In the genomic region with DNA sequence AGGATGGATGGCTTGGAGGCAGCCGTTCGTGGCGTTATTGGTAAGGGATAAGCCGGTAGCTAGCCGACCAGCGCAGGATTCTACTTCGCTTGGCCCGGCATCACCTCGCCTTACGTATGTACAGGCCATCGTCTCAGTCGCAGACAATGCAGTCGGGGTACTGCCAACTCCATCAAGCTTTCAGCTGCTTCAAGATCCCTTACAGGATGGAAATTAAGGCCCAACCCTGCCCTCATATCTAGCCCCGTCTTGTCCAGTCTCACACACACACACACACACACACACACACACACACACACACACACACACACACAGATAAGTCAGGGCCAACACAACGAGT, we compare ENCODE assay signal across 8 mouse cellular contexts. TPM values are rescaled to one million over a fixed set of nuclear protein-coding genes. Genes with fewer than 3 reads are reported as not detected.
DNase-seq lines count a peak whose midpoint lies in the region; ATAC-seq and TF ChIP-seq lines count a peak whose summit lies in the region.

No protein-coding gene starts in this region.

- no peaks in the 10 kb centered on the region for H3K9me3 ChIP-seq in heart, embryonic 15.5 days (replicated peaks)
- H3K9me3 ChIP-seq in G1E (replicated peaks), result no peaks in the 10 kb centered on the region
- H3K9me3 ChIP-seq in forebrain, postnatal 0 days (ENCODE audit: low read length), result no peaks in the 10 kb centered on the region

- peak overlapping the region; percentile 77 for H3K4me2 ChIP-seq in heart, embryonic 15.5 days
- H3K4me2 ChIP-seq in forebrain, postnatal 0 days (ENCODE audit: low read depth), result peak overlapping the region; percentile 67

- no peak for DNase-seq in heart, adult 8-10 months (ENCODE audit: low spot score)
- no peak for DNase-seq in G1E (ENCODE audit: low spot score)
- no peak for DNase-seq in forebrain, postnatal 0 days
- DNase-seq in frontal cortex, postnatal 14 days (ENCODE audit: low spot score in 2 of 2), result no peak
- DNase-seq in right cerebral cortex, postnatal 25 days, result no peak
- no peak for DNase-seq in adrenal gland, adult (ENCODE audit: inconsistent age in 2 of 2, low spot score in 1 of 2)

- H3K27me3 ChIP-seq in heart, embryonic 15.5 days, result no peaks in the 10 kb centered on the region
- H3K27me3 ChIP-seq in G1E (ENCODE audit: insufficient read depth, low read length), result no peaks in the 10 kb centered on the region; the same call in 1 of the 2 replicates
- no peaks in the 10 kb centered on the region for H3K27me3 ChIP-seq in forebrain, postnatal 0 days (ENCODE audit: insufficient read depth, low read length)

- peak overlapping the region; percentile 67 for H3K9ac ChIP-seq in heart, embryonic 15.5 days
- H3K9ac ChIP-seq in forebrain, postnatal 0 days, result peak overlapping the region; percentile 57

- H3K36me3 ChIP-seq in heart, embryonic 15.5 days, result no peaks in the 10 kb centered on the region
- H3K36me3 ChIP-seq in G1E (replicated peaks) (no peaks in the 10 kb centered on the region), macrophage (ENCODE audit: inconsistent target) (no peaks in the 10 kb centered on the region)
- no peaks in the 10 kb centered on the region for H3K36me3 ChIP-seq in forebrain, postnatal 0 days (ENCODE audit: insufficient read depth)

- H3K27ac ChIP-seq in heart, embryonic 15.5 days, result peak overlapping the region; percentile 95
- 0 out of 2 replicates have a peak overlapping the region, but pooled peaks have one; percentile 57 for H3K27ac ChIP-seq in forebrain, postnatal 0 days (ENCODE audit: low read depth, low read length)
- peak overlapping the region; percentile 54 for H3K27ac ChIP-seq in macrophage

- no peaks in the 10 kb centered on the region for H3K79me2 ChIP-seq in macrophage (ENCODE audit: inconsistent target)

- peaks cover 16% of the 10 kb centered on the region for H3K4me1 ChIP-seq in heart, embryonic 15.5 days (replicated peaks)
- H3K4me1 ChIP-seq in G1E (ENCODE audit: insufficient read depth, low read depth, low read length), result peaks cover 25% of the 10 kb centered on the region
- no peaks in the 10 kb centered on the region for H3K4me1 ChIP-seq in forebrain, postnatal 0 days (ENCODE audit: insufficient read depth)

- WGBS in heart, embryonic 15.5 days, result 2% methylated on average over 15 of the region's 15 CpGs
- 2% methylated on average over 15 of the region's 15 CpGs for WGBS in forebrain, postnatal 0 days
- 5% methylated on average over 15 of the region's 15 CpGs for WGBS in macrophage (ENCODE audit: missing documents)

- ATAC-seq in heart, embryonic 15.5 days (replicated peaks; ENCODE audit: insufficient number of reproducible peaks, insufficient read depth, low FRiP score, low read depth), result no peak
- no peak for ATAC-seq in G1E (ENCODE audit: extremely low read depth, insufficient number of reproducible peaks, low FRiP score, poor library complexity, severe bottlenecking)
- ATAC-seq in forebrain, postnatal 0 days, result no peak

- H3K4me3 ChIP-seq in heart, embryonic 15.5 days, result peak overlapping the region; percentile 74
- H3K4me3 ChIP-seq in G1E (ENCODE audit: low read depth, low read length), result peak overlapping the region; percentile 75
- peak overlapping the region; percentile 42 for H3K4me3 ChIP-seq in forebrain, postnatal 0 days (ENCODE audit: low read depth, low read length)
- peak overlapping the region; percentile 59 for H3K4me3 ChIP-seq in macrophage (ENCODE audit: inconsistent target)

- no peak for TF ChIP-seq CTCF in G1E (IDR thresholded peaks at IDR 0.05; ENCODE audit: low read depth, low read length)
- no peak for TF ChIP-seq CTCF in forebrain, postnatal 0 days (IDR thresholded peaks at IDR 0.05; ENCODE audit: low read depth)

RNA-seq across cellular contexts. Expression of gene Ptdss2, which starts 1.3 kb away (rescaled TPM):
- polyA plus RNA-seq in heart, embryonic 15.5 days (2015; fragmentation: Nextera tagmentation; extraction: Ambion mirVana), result 51.9 and 56.5 TPM in 2 replicates
- total RNA-seq in heart, adult 8-10 months (2022), result 10 to 100 TPM; 28.0 to 35.8 (median 29.7) TPM
- total RNA-seq in G1E (2014; fragmentation: Nextera tagmentation) (10.2 and 43.3 TPM in 2 replicates), G1E (2017) (3.9 and 4.5 TPM in 2 replicates)
- polyA plus RNA-seq in G1E (2012) (29.4 and 45.3 TPM in 2 replicates), macrophage (2018) (12.0 to 19.0 TPM (median 15.6 TPM) in 3 replicates)
- 24.5 and 24.9 TPM in 2 replicates for total RNA-seq in forebrain, postnatal 0 days (2014; rRNA removed)
- polyA plus RNA-seq in forebrain, postnatal 0 days (2015; fragmentation: Nextera tagmentation; extraction: Ambion mirVana), result 70.5 and 78.3 TPM in 2 replicates
- 10 to 100 TPM in 22 of 26 experiments, 1 to 10 TPM in 4; 4.0 to 48.9 (median 22.9) TPM for total RNA-seq in macrophage (2018; cell fraction: chromatin; rRNA removed)
- total RNA-seq in macrophage (2018; cell fraction: cytosol; rRNA removed), result 10 to 100 TPM in 25 of 26 experiments, 1 to 10 TPM in 1; 8.6 to 20.0 (median 16.0) TPM
- 10 to 100 TPM; 10.5 to 39.6 (median 23.0) TPM for total RNA-seq in macrophage (2018; cell fraction: nucleus; rRNA removed)

RNA-seq across cellular contexts. Expression of gene Ano9, which starts 5.9 kb away (rescaled TPM):
- polyA plus RNA-seq in heart, embryonic 15.5 days (2015; fragmentation: Nextera tagmentation; extraction: Ambion mirVana), result 0.16 and 0.82 TPM in 2 replicates
- total RNA-seq in heart, adult 8-10 months (2022), result under 1 TPM in 3 of 4 experiments, not detected in 1; 0.08 to 0.41 (median 0.14) TPM
- total RNA-seq in G1E (2014; fragmentation: Nextera tagmentation), result 0.23 TPM in 1 of 2 replicates, not detected in the other
- 0.06 and 1.7 TPM in 2 replicates for total RNA-seq in G1E (2017)
- not detected in 2 replicates for polyA plus RNA-seq in G1E (2012)
- 0.08 and 0.43 TPM in 2 replicates for total RNA-seq in forebrain, postnatal 0 days (2014; rRNA removed)
- polyA plus RNA-seq in forebrain, postnatal 0 days (2015; fragmentation: Nextera tagmentation; extraction: Ambion mirVana), result 0.05 and 0.20 TPM in 2 replicates
- not detected for total RNA-seq in macrophage (2018; cell fraction: chromatin; rRNA removed)
- total RNA-seq in macrophage (2018; cell fraction: cytosol; rRNA removed), result not detected
- total RNA-seq in macrophage (2018; cell fraction: nucleus; rRNA removed), result not detected
- polyA plus RNA-seq in macrophage (2018), result not detected in 3 replicates

RNA-seq across cellular contexts. Expression of gene Sigirr, which starts 23.1 kb away (rescaled TPM):
- polyA plus RNA-seq in heart, embryonic 15.5 days (2015; fragmentation: Nextera tagmentation; extraction: Ambion mirVana), result 3.6 and 5.6 TPM in 2 replicates
- 1 to 10 TPM; 4.8 to 6.5 (median 5.6) TPM for total RNA-seq in heart, adult 8-10 months (2022)
- total RNA-seq in G1E (2014; fragmentation: Nextera tagmentation) (2.9 and 6.7 TPM in 2 replicates), G1E (2017) (6.1 and 8.6 TPM in 2 replicates)
- polyA plus RNA-seq in G1E (2012) (6.2 and 6.9 TPM in 2 replicates), macrophage (2018) (0.50 to 2.0 TPM (median 0.58 TPM) in 3 replicates)
- total RNA-seq in forebrain, postnatal 0 days (2014; rRNA removed), result 2.9 TPM in 2 replicates
- 2.4 and 2.7 TPM in 2 replicates for polyA plus RNA-seq in forebrain, postnatal 0 days (2015; fragmentation: Nextera tagmentation; extraction: Ambion mirVana)
- total RNA-seq in macrophage (2018; cell fraction: chromatin; rRNA removed), result 1 to 10 TPM in 13 of 26 experiments, under 1 TPM in 4, not detected in 9; 0.34 to 3.5 (median 1.6) TPM
- 1 to 10 TPM in 21 of 26 experiments, under 1 TPM in 5; 0.69 to 2.7 (median 1.4) TPM for total RNA-seq in macrophage (2018; cell fraction: cytosol; rRNA removed)
- total RNA-seq in macrophage (2018; cell fraction: nucleus; rRNA removed), result 1 to 10 TPM in 15 of 26 experiments, under 1 TPM in 8, not detected in 3; 0.48 to 4.2 (median 1.3) TPM

RNA-seq across cellular contexts. Expression of gene Pkp3, which starts 45.5 kb away (rescaled TPM):
- polyA plus RNA-seq in heart, embryonic 15.5 days (2015; fragmentation: Nextera tagmentation; extraction: Ambion mirVana), result 0.97 and 5.9 TPM in 2 replicates
- under 1 TPM; 0.19 to 0.35 (median 0.27) TPM for total RNA-seq in heart, adult 8-10 months (2022)
- total RNA-seq in G1E (2014; fragmentation: Nextera tagmentation) (not detected in 2 replicates), G1E (2017) (not detected in 2 replicates)
- polyA plus RNA-seq in G1E (2012) (not detected in 2 replicates), macrophage (2018) (not detected in 3 replicates)
- not detected in 2 replicates for total RNA-seq in forebrain, postnatal 0 days (2014; rRNA removed)
- 0.08 TPM in 1 of 2 replicates, not detected in the other for polyA plus RNA-seq in forebrain, postnatal 0 days (2015; fragmentation: Nextera tagmentation; extraction: Ambion mirVana)
- not detected for total RNA-seq in macrophage (2018; cell fraction: chromatin; rRNA removed)
- under 1 TPM; 0.17 to 0.51 (median 0.26) TPM for total RNA-seq in macrophage (2018; cell fraction: cytosol; rRNA removed)
- under 1 TPM in 1 of 26 experiments, not detected in 25; 0.66 TPM for total RNA-seq in macrophage (2018; cell fraction: nucleus; rRNA removed)

RNA-seq across cellular contexts. Expression of gene Rnh1, which starts 49.2 kb away (rescaled TPM):
- 86.6 and 111 TPM in 2 replicates for polyA plus RNA-seq in heart, embryonic 15.5 days (2015; fragmentation: Nextera tagmentation; extraction: Ambion mirVana)
- 10 to 100 TPM; 71.3 to 75.2 (median 72.9) TPM for total RNA-seq in heart, adult 8-10 months (2022)
- total RNA-seq in G1E (2014; fragmentation: Nextera tagmentation) (14.7 and 16.3 TPM in 2 replicates), G1E (2017) (40.6 and 51.8 TPM in 2 replicates)
- polyA plus RNA-seq in G1E (2012) (3.0 and 12.6 TPM in 2 replicates), macrophage (2018) (93.2 to 290 TPM (median 289 TPM) in 3 replicates)
- 41.6 and 41.9 TPM in 2 replicates for total RNA-seq in forebrain, postnatal 0 days (2014; rRNA removed)
- polyA plus RNA-seq in forebrain, postnatal 0 days (2015; fragmentation: Nextera tagmentation; extraction: Ambion mirVana), result 43.1 and 45.4 TPM in 2 replicates
- 100 to 1,000 TPM in 10 of 26 experiments, 10 to 100 TPM in 16; 45.4 to 179 (median 83.1) TPM for total RNA-seq in macrophage (2018; cell fraction: chromatin; rRNA removed)
- 100 to 1,000 TPM; 170 to 399 (median 266) TPM for total RNA-seq in macrophage (2018; cell fraction: cytosol; rRNA removed)
- 100 to 1,000 TPM in 25 of 26 experiments, 10 to 100 TPM in 1; 88.9 to 212 (median 143) TPM for total RNA-seq in macrophage (2018; cell fraction: nucleus; rRNA removed)
